Mouse (Mus musculus): ENCODE measurements at regions not wholly inside any gene's neighbourhood (a gene's known extent, or its start where the extent isn't known, plus 50 kb on each side); places are given as distances from the start of the nearest gene placed in this dataset.
"Not testable (repeated sequence)": the region's sequence is repeated elsewhere in the genome, so short reads cannot be mapped to it uniquely, and the experiment has no call there.

DNA sequence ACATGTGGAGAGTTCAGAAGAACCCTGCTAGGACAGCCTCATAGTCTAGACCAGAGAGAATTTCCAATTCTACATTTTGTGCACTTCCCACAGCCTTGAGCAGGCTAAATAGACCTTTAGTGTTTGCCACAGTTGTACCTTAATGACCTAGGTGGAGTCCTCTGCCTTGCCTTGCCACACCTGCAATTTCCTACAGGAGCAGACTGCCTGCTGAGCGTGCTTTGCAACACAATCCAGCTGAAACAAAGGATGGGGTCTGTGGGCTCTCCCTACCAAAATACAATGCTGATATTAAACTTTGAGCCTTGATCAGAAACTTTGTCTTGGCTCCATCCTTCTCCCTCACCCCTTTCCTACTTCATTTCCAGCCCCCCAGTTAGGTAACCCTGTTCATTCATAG is 326.0 kb upstream of the Snx7 start:
- WGBS = 42% methylated on average over 1 of the region's 1 CpGs
- DNase-seq (ENCODE audit: low spot score) = no peak
- no peaks in the 10 kb centered on the region for H3K27me3 ChIP-seq (replicated peaks; ENCODE audit: insufficient read depth, low read length)

DNA sequence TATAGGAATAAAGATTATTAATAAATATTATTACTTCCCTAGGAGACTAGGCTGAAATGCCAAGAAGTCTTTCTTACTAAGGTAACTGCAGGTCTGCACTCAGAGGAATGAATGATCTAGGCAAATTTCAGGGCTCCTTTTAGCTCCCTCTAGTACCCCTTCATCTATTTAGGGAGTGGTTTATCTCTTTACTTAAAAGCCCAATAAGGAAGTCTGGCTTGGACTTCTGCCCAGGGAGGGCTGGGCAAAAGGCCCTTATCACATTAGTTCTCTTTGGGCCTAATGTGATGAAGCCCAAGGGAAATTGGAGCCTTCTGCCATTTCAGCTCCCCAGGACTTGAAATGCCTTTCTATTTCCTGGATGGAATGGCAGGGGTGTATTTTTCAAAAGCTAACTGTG is 320.6 kb upstream of the Snx7 start:
- H3K36me3 ChIP-seq (ENCODE audit: insufficient read depth, low read length) = no peaks in the 10 kb centered on the region
- TF ChIP-seq CTCF (IDR thresholded peaks at IDR 0.05) (no peak), EP300 (IDR thresholded peaks at IDR 0.05) (no peak)
- no peak overlapping the region for H3K27ac ChIP-seq (ENCODE audit: low read length)
- no peak overlapping the region for H3K4me3 ChIP-seq (ENCODE audit: low read depth, low read length)
- ATAC-seq = no peak
- H3K27me3 ChIP-seq (replicated peaks; ENCODE audit: insufficient read depth, low read length) = no peaks in the 10 kb centered on the region
- peak; percentile 7 for DNase-seq (ENCODE audit: low spot score)
- no peaks in the 10 kb centered on the region for H3K4me1 ChIP-seq (ENCODE audit: insufficient read depth, low read depth, low read length)
- no peaks in the 10 kb centered on the region for H3K9me3 ChIP-seq (ENCODE audit: low read length)
- no peak overlapping the region for H3K9ac ChIP-seq (replicated peaks; ENCODE audit: low read depth)
- no peak overlapping the region for H3K4me2 ChIP-seq (replicated peaks; ENCODE audit: low read depth, low read length)

More for the DNA sequence above, 326.0 kb upstream of the Snx7 start:
- no peak for ATAC-seq
- Histone ChIP-seq H3K27ac (ENCODE audit: low read length) (no peak overlapping the region), H3K36me3 (ENCODE audit: insufficient read depth, low read length) (no peaks in the 10 kb centered on the region), H3K4me1 (ENCODE audit: insufficient read depth, low read depth, low read length) (no peaks in the 10 kb centered on the region), H3K9ac (replicated peaks; ENCODE audit: low read depth) (no peak overlapping the region), H3K4me3 (ENCODE audit: low read depth, low read length) (no peak overlapping the region), H3K9me3 (ENCODE audit: low read length) (no peaks in the 10 kb centered on the region), H3K4me2 (replicated peaks; ENCODE audit: low read depth, low read length) (no peak overlapping the region)
- no peak for TF ChIP-seq EP300 (IDR thresholded peaks at IDR 0.05)
- no peak for TF ChIP-seq CTCF (IDR thresholded peaks at IDR 0.05)

- Histone ChIP-seq H3K4me3 (ENCODE audit: low read depth, low read length) (no peak overlapping the region), H3K36me3 (ENCODE audit: insufficient read depth, low read length) (no peaks in the 10 kb centered on the region), H3K9me3 (ENCODE audit: low read length) (no peaks in the 10 kb centered on the region), H3K9ac (replicated peaks; ENCODE audit: low read depth) (no peak overlapping the region), H3K4me1 (ENCODE audit: insufficient read depth, low read depth, low read length) (no peaks in the 10 kb centered on the region), H3K27ac (ENCODE audit: low read length) (no peak overlapping the region), H3K27me3 (replicated peaks; ENCODE audit: insufficient read depth, low read length) (no peaks in the 10 kb centered on the region), H3K4me2 (replicated peaks; ENCODE audit: low read depth, low read length) (no peak overlapping the region)
- TF ChIP-seq EP300 (IDR thresholded peaks at IDR 0.05) (no peak), CTCF (IDR thresholded peaks at IDR 0.05) (no peak)
- WGBS = 70% methylated on average over 2 of the region's 2 CpGs
- no peak for ATAC-seq
- no peak for DNase-seq (ENCODE audit: low spot score)
These were observed 308.7 kb upstream of the Snx7 start for GRCm38 (mm10) chr3:118177446-118177845.

DNA sequence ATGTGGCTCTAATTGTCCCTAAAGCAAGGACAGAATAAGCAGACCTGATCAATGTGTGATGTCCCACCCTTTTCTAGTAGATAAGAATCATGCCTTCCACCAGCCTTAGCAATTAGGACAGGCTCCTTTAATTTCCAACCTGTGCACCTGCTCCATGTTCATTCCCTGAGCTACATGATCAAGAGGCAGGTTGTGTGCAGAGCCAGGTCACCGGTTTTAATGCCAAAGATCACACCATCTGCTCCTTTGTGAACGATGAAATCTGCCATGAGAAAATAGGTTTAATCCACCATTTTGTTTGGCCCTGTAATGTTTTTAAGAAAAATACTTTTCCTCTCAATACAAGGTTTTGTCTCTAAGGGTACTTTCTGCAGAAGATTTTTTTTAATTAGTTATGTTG is 294.2 kb upstream of the Snx7 start:
- H3K4me2 ChIP-seq (replicated peaks; ENCODE audit: low read depth, low read length) = no peak overlapping the region
- H3K9me3 ChIP-seq (ENCODE audit: low read length) = no peaks in the 10 kb centered on the region
- TF ChIP-seq EP300 (IDR thresholded peaks at IDR 0.05) (no peak), CTCF (IDR thresholded peaks at IDR 0.05) (no peak)
- no peak overlapping the region for H3K9ac ChIP-seq (replicated peaks; ENCODE audit: low read depth)
- WGBS = 81% methylated on average over 2 of the region's 2 CpGs
- H3K27ac ChIP-seq (ENCODE audit: low read length) = no peak overlapping the region
- H3K36me3 ChIP-seq (ENCODE audit: insufficient read depth, low read length) = no peaks in the 10 kb centered on the region
- DNase-seq (ENCODE audit: low spot score) (no peak), ATAC-seq (no peak)
- H3K27me3 ChIP-seq (replicated peaks; ENCODE audit: insufficient read depth, low read length) = no peaks in the 10 kb centered on the region
- H3K4me3 ChIP-seq (ENCODE audit: low read depth, low read length) = no peak overlapping the region
- H3K4me1 ChIP-seq (ENCODE audit: insufficient read depth, low read depth, low read length) = no peaks in the 10 kb centered on the region

- DNase-seq (ENCODE audit: low spot score) (no peak), ATAC-seq (no peak)
- H3K4me2 ChIP-seq (replicated peaks; ENCODE audit: low read depth, low read length) = no peak overlapping the region
- H3K4me1 ChIP-seq (ENCODE audit: insufficient read depth, low read depth, low read length) = no peaks in the 10 kb centered on the region
- no peaks in the 10 kb centered on the region for H3K36me3 ChIP-seq (ENCODE audit: insufficient read depth, low read length)
- no peak overlapping the region for H3K27ac ChIP-seq (ENCODE audit: low read length)
- TF ChIP-seq EP300 (IDR thresholded peaks at IDR 0.05) (no peak), CTCF (IDR thresholded peaks at IDR 0.05) (no peak)
- H3K9ac ChIP-seq (replicated peaks; ENCODE audit: low read depth) = no peak overlapping the region
- H3K9me3 ChIP-seq (ENCODE audit: low read length) = no peaks in the 10 kb centered on the region
- H3K4me3 ChIP-seq (ENCODE audit: low read depth, low read length) = no peak overlapping the region
- H3K27me3 ChIP-seq (replicated peaks; ENCODE audit: insufficient read depth, low read length) = no peaks in the 10 kb centered on the region
- whole genome bisulfite sequencing = 83% methylated on average over 1 of the region's 1 CpGs
These were observed 276.1 kb upstream of the Snx7 start for GRCm38 (mm10) chr3:118144788-118145187.

- 0 out of 2 replicates have a peak overlapping the region, but pooled peaks have one; percentile 22 for H3K4me2 ChIP-seq (replicated peaks; ENCODE audit: low read depth, low read length)
These were observed 273.0 kb upstream of the Snx7 start for GRCm38 (mm10) chr3:118141731-118142130.

DNA sequence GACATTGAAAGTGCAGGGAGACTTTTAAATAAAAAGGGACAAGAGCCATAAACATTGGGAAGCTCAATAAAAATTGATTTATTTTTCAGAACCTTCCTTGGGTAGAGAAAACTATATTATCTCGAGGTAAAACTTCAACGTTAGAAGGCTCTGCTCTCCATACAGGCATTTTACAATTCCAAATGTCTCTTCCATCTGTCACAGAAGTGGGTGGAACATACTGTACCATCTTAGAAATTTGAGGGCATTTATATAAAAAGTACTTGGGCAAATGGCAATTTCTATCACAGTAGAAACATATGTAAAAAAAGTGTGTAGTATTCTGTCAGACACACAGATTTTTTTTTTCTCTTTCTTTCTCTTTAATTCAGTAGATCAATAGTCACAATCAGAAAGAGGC is 271.4 kb upstream of the Snx7 start:
- H3K9ac ChIP-seq (replicated peaks; ENCODE audit: low read depth) = no peak overlapping the region
- no peak for DNase-seq (ENCODE audit: low spot score)
- H3K4me3 ChIP-seq (ENCODE audit: low read depth, low read length) = no peak overlapping the region
- no peaks in the 10 kb centered on the region for H3K27me3 ChIP-seq (replicated peaks; ENCODE audit: insufficient read depth, low read length)
- H3K4me2 ChIP-seq (replicated peaks; ENCODE audit: low read depth, low read length) = no peak overlapping the region
- H3K9me3 ChIP-seq (ENCODE audit: low read length) = no peaks in the 10 kb centered on the region
- no peaks in the 10 kb centered on the region for H3K36me3 ChIP-seq (ENCODE audit: insufficient read depth, low read length)
- no peaks in the 10 kb centered on the region for H3K4me1 ChIP-seq (ENCODE audit: insufficient read depth, low read depth, low read length)
- no peak overlapping the region for H3K27ac ChIP-seq (ENCODE audit: low read length)
- WGBS = 70% methylated on average over 2 of the region's 2 CpGs
- no peak for ATAC-seq
- no peak for TF ChIP-seq CTCF (IDR thresholded peaks at IDR 0.05)
- TF ChIP-seq EP300 (IDR thresholded peaks at IDR 0.05) = no peak

More at GRCm38 (mm10) chr3:118141731-118142130, 273.0 kb upstream of the Snx7 start:
- no peaks in the 10 kb centered on the region for H3K4me1 ChIP-seq (ENCODE audit: insufficient read depth, low read depth, low read length)
- 60% methylated on average over 8 of the region's 8 CpGs for WGBS
- no peak for ATAC-seq
- no peak overlapping the region for H3K9ac ChIP-seq (replicated peaks; ENCODE audit: low read depth)
- no peak for DNase-seq (ENCODE audit: low spot score)
- no peak overlapping the region for H3K27ac ChIP-seq (ENCODE audit: low read length)
- H3K36me3 ChIP-seq (ENCODE audit: insufficient read depth, low read length) = no peaks in the 10 kb centered on the region
- no peaks in the 10 kb centered on the region for H3K9me3 ChIP-seq (ENCODE audit: low read length)
- no peak overlapping the region for H3K4me3 ChIP-seq (ENCODE audit: low read depth, low read length)
- TF ChIP-seq EP300 (IDR thresholded peaks at IDR 0.05) (no peak), CTCF (IDR thresholded peaks at IDR 0.05) (no peak)
- no peaks in the 10 kb centered on the region for H3K27me3 ChIP-seq (replicated peaks; ENCODE audit: insufficient read depth, low read length)

DNA sequence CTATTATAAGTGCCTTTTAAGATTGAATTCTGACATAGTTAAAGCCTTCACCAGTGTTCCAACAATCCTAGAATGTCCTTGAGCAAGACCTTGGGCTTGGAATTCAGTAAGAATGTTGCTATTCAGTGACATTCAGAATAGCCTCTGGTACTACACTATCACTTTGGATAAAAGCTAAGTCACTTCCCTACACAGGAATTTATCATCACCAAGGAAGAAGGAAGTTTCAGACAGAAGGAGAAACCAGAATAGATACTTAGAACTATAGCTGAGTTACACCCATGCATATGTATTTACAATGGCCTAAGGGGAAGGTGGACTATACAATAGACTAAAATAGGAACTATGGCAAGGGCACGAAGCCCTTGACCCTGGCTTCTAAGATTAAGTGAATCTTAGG is 259.6 kb upstream of the Snx7 start:
- not testable (repeated sequence) for H3K9ac ChIP-seq (replicated peaks; ENCODE audit: low read depth); DNase-seq (ENCODE audit: low spot score); H3K4me2 ChIP-seq (replicated peaks; ENCODE audit: low read depth, low read length); H3K27me3 ChIP-seq (replicated peaks; ENCODE audit: insufficient read depth, low read length); H3K9me3 ChIP-seq (ENCODE audit: low read length); H3K36me3 ChIP-seq (ENCODE audit: insufficient read depth, low read length); H3K4me1 ChIP-seq (ENCODE audit: insufficient read depth, low read depth, low read length); H3K27ac ChIP-seq (ENCODE audit: low read length); ATAC-seq; H3K4me3 ChIP-seq (ENCODE audit: low read depth, low read length)
- WGBS = 86% methylated on average over 1 of the region's 1 CpGs

Data from lung, postnatal 0 days (tissue).